7 mouse cellular contexts compared by ENCODE assay signal in genomic region chr19:4942551-4943252, GRCm38 (mm10). TPM values are rescaled to one million over a fixed set of nuclear protein-coding genes. Genes with fewer than 3 reads are reported as not detected.
A peak's percentile ranks its signal among the peaks of the same experiment; 100 is the strongest.
DNase-seq lines count a peak whose midpoint lies in the region; ATAC-seq and TF ChIP-seq lines count a peak whose summit lies in the region.

Gene Peli3, minus strand, starts transcription at chr19:4943127.

- peak within 1 kb of the TSS; percentile 63 for H3K9ac ChIP-seq in embryonic facial prominence, embryonic 12.5 days
- H3K9ac ChIP-seq in heart, adult 2 months (ENCODE audit: low read depth, low read length) = peak within 1 kb of the TSS; percentile 79
- H3K9ac ChIP-seq in limb, embryonic 13.5 days = peak within 1 kb of the TSS; percentile 72
- H3K9ac ChIP-seq in midbrain, embryonic 15.5 days = peak within 1 kb of the TSS; percentile 75

- ATAC-seq in embryonic facial prominence, embryonic 12.5 days (ENCODE audit: insufficient number of reproducible peaks, insufficient read depth, low FRiP score, low TSS enrichment) = peak; percentile 86
- peak; percentile 95 for ATAC-seq in limb, embryonic 13.5 days (ENCODE audit: low FRiP score, low read depth)
- ATAC-seq in midbrain, embryonic 15.5 days (replicated peaks) = peak; percentile 96

- H3K4me3 ChIP-seq in embryonic facial prominence, embryonic 12.5 days = peak within 1 kb of the TSS; percentile 58
- peak within 1 kb of the TSS; percentile 54 for H3K4me3 ChIP-seq in heart, adult 2 months
- H3K4me3 ChIP-seq in limb, embryonic 13.5 days = peak within 1 kb of the TSS; percentile 73
- peak within 1 kb of the TSS; percentile 82 for H3K4me3 ChIP-seq in midbrain, embryonic 15.5 days

- under 1% methylated on average over 49 of the region's 55 CpGs for WGBS in embryonic facial prominence, embryonic 12.5 days
- whole genome bisulfite sequencing in heart, adult 2 months = 1% methylated on average over 49 of the region's 55 CpGs
- under 1% methylated on average over 50 of the region's 55 CpGs for WGBS in limb, embryonic 13.5 days
- WGBS in midbrain, embryonic 15.5 days = 0% methylated on average over 52 of the region's 55 CpGs

- no peak for TF ChIP-seq CTCF in heart, adult 2 months (IDR thresholded peaks at IDR 0.05)

- H3K27ac ChIP-seq in embryonic facial prominence, embryonic 12.5 days = 0 out of 2 replicates have a peak within 1 kb of the TSS, but pooled peaks have one; percentile 14
- H3K27ac ChIP-seq in heart, adult 2 months = no peak within 1 kb of the TSS; the same call in 1 of the 2 replicates
- no peak within 1 kb of the TSS for H3K27ac ChIP-seq in limb, embryonic 13.5 days
- peak within 1 kb of the TSS; percentile 86 for H3K27ac ChIP-seq in midbrain, embryonic 15.5 days

- H3K9me3 ChIP-seq in embryonic facial prominence, embryonic 12.5 days = no peaks in the 10 kb centered on the region
- no peaks in the 10 kb centered on the region for H3K9me3 ChIP-seq in limb, embryonic 13.5 days
- no peaks in the 10 kb centered on the region for H3K9me3 ChIP-seq in midbrain, embryonic 15.5 days

- no peak for TF ChIP-seq EP300 in heart, adult 2 months (IDR thresholded peaks at IDR 0.05; ENCODE audit: insufficient read depth, low read depth, low read length)

- H3K27me3 ChIP-seq in embryonic facial prominence, embryonic 12.5 days = no peaks in the 10 kb centered on the region
- no peaks in the 10 kb centered on the region; the same call in 1 of the 2 replicates for H3K27me3 ChIP-seq in heart, adult 2 months (ENCODE audit: control insufficient read depth, insufficient read depth, low read length)
- H3K27me3 ChIP-seq in limb, embryonic 13.5 days = 0 out of 2 replicates have a peak, but pooled peaks cover 12% of the 10 kb centered on the region
- H3K27me3 ChIP-seq in midbrain, embryonic 15.5 days (replicated peaks) = peaks cover 2% of the 10 kb centered on the region; the same call in 1 of the 2 replicates

- H3K79me2 ChIP-seq in heart, adult 2 months (replicated peaks; ENCODE audit: control insufficient read depth, insufficient read depth, low read length) = no peaks in the 10 kb centered on the region

- intact Hi-C loops in heart, adult 2 months (cut with DNase I) = no loop called here

- peaks cover 4% of the 10 kb centered on the region; the same call in 1 of the 2 replicates for H3K4me1 ChIP-seq in embryonic facial prominence, embryonic 12.5 days
- no peaks in the 10 kb centered on the region for H3K4me1 ChIP-seq in heart, adult 2 months (ENCODE audit: control insufficient read depth, insufficient read depth, low read length)
- H3K4me1 ChIP-seq in limb, embryonic 13.5 days = peaks cover 7% of the 10 kb centered on the region
- peaks cover 14% of the 10 kb centered on the region for H3K4me1 ChIP-seq in midbrain, embryonic 15.5 days

- peak within 1 kb of the TSS; percentile 87 for H3K4me2 ChIP-seq in embryonic facial prominence, embryonic 12.5 days (replicated peaks)
- peak within 1 kb of the TSS; percentile 91 for H3K4me2 ChIP-seq in limb, embryonic 13.5 days (replicated peaks)
- H3K4me2 ChIP-seq in midbrain, embryonic 15.5 days = peak within 1 kb of the TSS; percentile 67

- peak; percentile 94 for DNase-seq in adrenal gland, postnatal 14 days
- peak; percentile 84 to 85 for DNase-seq in heart, adult 2 months
- peak; percentile 51 to 63 for DNase-seq in kidney, adult 8-10 months
- peak; percentile 70 to 77 for DNase-seq in spleen, adult 18-20 months

- no peak for TF ChIP-seq POLR2A in heart, adult 2 months (IDR thresholded peaks at IDR 0.05; ENCODE audit: insufficient read depth, low read depth, low read length)

- H3K36me3 ChIP-seq in embryonic facial prominence, embryonic 12.5 days = no peaks in the 10 kb centered on the region
- no peaks in the 10 kb centered on the region for H3K36me3 ChIP-seq in heart, adult 2 months (ENCODE audit: control insufficient read depth, insufficient read depth, low read length)
- H3K36me3 ChIP-seq in limb, embryonic 13.5 days = no peaks in the 10 kb centered on the region
- H3K36me3 ChIP-seq in midbrain, embryonic 15.5 days (replicated peaks) = no peaks in the 10 kb centered on the region

RNA-seq across cellular contexts. Expression of gene Peli3, which starts in this region (rescaled TPM):
- total RNA-seq in adrenal gland, postnatal 14 days (2021) = 5.3 and 5.6 TPM in 2 replicates
- polyA plus RNA-seq in embryonic facial prominence, embryonic 12.5 days (2016; fragmentation: Nextera tagmentation; extraction: Ambion mirVana) = 3.2 and 3.7 TPM in 2 replicates
- 1 to 10 TPM; 2.4 to 2.5 TPM for total RNA-seq in heart, adult 2 months (2021)
- 1.9 and 2.5 TPM in 2 replicates for polyA plus RNA-seq in heart, adult 2 months (2012; rRNA removed)
- 3.3 and 3.4 TPM in 2 replicates for polyA plus RNA-seq in limb, embryonic 13.5 days (2015; fragmentation: Nextera tagmentation; extraction: Ambion mirVana)
- polyA plus RNA-seq in midbrain, embryonic 15.5 days (2015; fragmentation: Nextera tagmentation; extraction: Ambion mirVana) = 14.0 and 14.5 TPM in 2 replicates

Comparison
In these comparisons a context has a peak if more than half of its experiments do, and no peak if none do; other contexts are left out.
1. H3K27ac ChIP-seq: peak in embryonic facial prominence, embryonic 12.5 days (single experiment) and midbrain, embryonic 15.5 days (single experiment); none in heart, adult 2 months (single experiment) and limb, embryonic 13.5 days (single experiment).
2. Peak in every context shown above with its lines, with median percentiles within 50 percentile points of each other: DNase-seq, ATAC-seq, H3K4me2 ChIP-seq, H3K4me3 ChIP-seq and H3K9ac ChIP-seq.